Comparison of ENCODE assay signal across 8 mouse cellular contexts in the genomic region with DNA sequence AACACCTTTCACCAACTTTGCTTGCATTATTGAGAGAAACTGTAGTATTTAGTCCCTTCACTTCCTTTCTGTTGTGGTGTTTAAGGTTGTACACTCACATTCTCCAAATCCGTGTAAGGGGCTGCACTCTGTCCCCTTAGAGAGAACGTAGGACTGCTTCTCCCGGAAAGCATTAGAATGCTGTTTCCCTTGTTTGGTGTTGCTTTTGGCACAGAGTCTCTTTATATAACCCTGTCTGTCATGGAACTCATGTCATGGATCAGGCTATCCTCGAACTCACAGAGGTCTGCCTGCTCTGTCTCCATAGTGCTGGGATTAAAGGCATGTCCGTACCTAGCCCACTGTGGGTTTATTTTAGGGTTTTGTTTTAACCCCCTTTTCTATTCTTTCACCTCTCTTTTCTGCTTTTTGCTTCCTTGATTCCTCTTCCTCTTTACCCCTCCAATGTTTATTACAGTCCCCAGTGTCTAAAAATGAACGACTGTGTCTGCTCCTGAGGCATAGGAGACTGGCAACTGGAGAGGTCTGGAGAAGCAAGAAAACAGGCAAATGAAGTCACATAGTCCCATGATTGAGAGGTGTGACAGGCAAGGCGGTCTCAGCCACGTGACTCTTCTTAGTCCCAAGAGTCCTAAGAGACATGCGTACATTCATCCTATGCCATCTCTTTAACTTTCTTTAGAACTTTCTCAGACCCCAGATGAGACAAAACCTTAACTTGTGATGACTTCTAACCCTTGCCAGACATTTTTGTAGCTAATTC.
A peak's percentile ranks its signal among the peaks of the same experiment; 100 is the strongest.
DNase-seq lines count a peak whose midpoint lies in the region; ATAC-seq and TF ChIP-seq lines count a peak whose summit lies in the region.

No protein-coding gene starts in this region.

- no peak for TF ChIP-seq CTCF in heart, adult 2 months (IDR thresholded peaks at IDR 0.05)
- TF ChIP-seq CTCF in testis, adult 2 months (IDR thresholded peaks at IDR 0.05; ENCODE audit: control insufficient read depth, insufficient read depth, insufficient replicate concordance, low read depth, low read length) = no peak

- H3K36me3 ChIP-seq in heart, adult 2 months (ENCODE audit: control insufficient read depth, insufficient read depth, low read length) = peaks cover 47% of the 10 kb centered on the region
- H3K36me3 ChIP-seq in testis, adult 2 months (ENCODE audit: control insufficient read depth, insufficient read depth, low read length) = no peaks in the 10 kb centered on the region
- H3K36me3 ChIP-seq in limb, embryonic 14.5 days (ENCODE audit: control insufficient read depth, insufficient read depth, low read length) = no peaks in the 10 kb centered on the region

- intact Hi-C loops in heart, adult 2 months (cut with DNase I) = loop anchor here (2.0 to 10.0 kb wide), 3 partner anchors 41 to 183 kb away; no protein-coding TSS in a partner anchor
- intact Hi-C loops in heart, postnatal 14 days (cut with DNase I) = loop anchor here (2.0 to 5.0 kb wide), 4 partner anchors 46 to 96 kb away; no protein-coding TSS in a partner anchor
- intact Hi-C loops in left cerebral cortex, postnatal 36 days (cut with DNase I) = no loop called here

- no peaks in the 10 kb centered on the region for H3K27me3 ChIP-seq in heart, adult 2 months (ENCODE audit: control insufficient read depth, insufficient read depth, low read length)
- no peaks in the 10 kb centered on the region for H3K27me3 ChIP-seq in testis, adult 2 months (ENCODE audit: control insufficient read depth, insufficient read depth, low read length)
- H3K27me3 ChIP-seq in limb, embryonic 14.5 days (ENCODE audit: control insufficient read depth, insufficient read depth, low read length) = no peaks in the 10 kb centered on the region

- H3K9ac ChIP-seq in heart, adult 2 months (ENCODE audit: low read depth, low read length) = peak overlapping the region; percentile 38
- no peak overlapping the region for H3K9ac ChIP-seq in limb, embryonic 14.5 days (ENCODE audit: low read depth, low read length, severe bottlenecking)

- ATAC-seq in limb, embryonic 14.5 days (ENCODE audit: low FRiP score, low read depth) = peak; percentile 21; the same call in 1 of the 2 replicates

- H3K4me1 ChIP-seq in heart, adult 2 months (ENCODE audit: control insufficient read depth, insufficient read depth, low read length) = peaks cover 33% of the 10 kb centered on the region
- no peaks in the 10 kb centered on the region for H3K4me1 ChIP-seq in testis, adult 2 months (ENCODE audit: control insufficient read depth, insufficient read depth, low read length)
- peaks cover 36% of the 10 kb centered on the region for H3K4me1 ChIP-seq in limb, embryonic 14.5 days (ENCODE audit: control insufficient read depth, insufficient read depth, low read length)

- 0 out of 2 replicates have a peak, but pooled peaks have one; percentile 14 for TF ChIP-seq EP300 in heart, adult 2 months (IDR thresholded peaks at IDR 0.05; ENCODE audit: insufficient read depth, low read depth, low read length)

- WGBS in heart, adult 2 months = 28% methylated on average over 9 of the region's 9 CpGs
- 43% methylated on average over 9 of the region's 9 CpGs for WGBS in limb, embryonic 14.5 days

- peak overlapping the region; percentile 49; the same call in 1 of the 2 replicates for H3K4me2 ChIP-seq in limb, embryonic 14.5 days (replicated peaks; ENCODE audit: low read depth, low read length, severe bottlenecking)

- H3K27ac ChIP-seq in heart, adult 2 months = peak overlapping the region; percentile 74
- H3K27ac ChIP-seq in testis, adult 2 months (ENCODE audit: control insufficient read depth, insufficient read depth, low read depth, low read length) = peak overlapping the region; percentile 55; the same call in 1 of the 2 replicates
- peak overlapping the region; percentile 45 for H3K27ac ChIP-seq in limb, embryonic 14.5 days (replicated peaks; ENCODE audit: low read depth, low read length)

- no peak for DNase-seq in heart, adult 2 months
- no peak for DNase-seq in heart, postnatal 14 days
- no peak for DNase-seq in testis, postnatal 10 days (ENCODE audit: low spot score)
- DNase-seq in limb, embryonic 14.5 days (ENCODE audit: low spot score) = no peak
- no peak for DNase-seq in ovary, postnatal 10 days (ENCODE audit: low spot score)
- DNase-seq in left cerebral cortex, postnatal 36 days (ENCODE audit: low spot score in 2 of 2) = no peak
- no peak for DNase-seq in layer of hippocampus, adult 18-20 months (ENCODE audit: low spot score in 2 of 2)

- H3K9me3 ChIP-seq in limb, embryonic 14.5 days (ENCODE audit: control insufficient read depth, low read length) = no peaks in the 10 kb centered on the region

- H3K4me3 ChIP-seq in heart, adult 2 months = no peak overlapping the region
- H3K4me3 ChIP-seq in testis, adult 2 months (ENCODE audit: control insufficient read depth, low read depth, low read length) = no peak overlapping the region
- no peak overlapping the region for H3K4me3 ChIP-seq in limb, embryonic 14.5 days (replicated peaks; ENCODE audit: low read length)

- TF ChIP-seq POLR2A in heart, adult 2 months (IDR thresholded peaks at IDR 0.05; ENCODE audit: insufficient read depth, low read depth, low read length) = no peak
- TF ChIP-seq POLR2A in testis, adult 2 months (IDR thresholded peaks at IDR 0.05; ENCODE audit: control insufficient read depth, low read depth, low read length) = no peak
- TF ChIP-seq POLR2A in limb, embryonic 14.5 days (IDR thresholded peaks at IDR 0.05; ENCODE audit: borderline replicate concordance, extremely low read depth, insufficient read depth, insufficient read length) = no peak

- peaks cover 4% of the 10 kb centered on the region for H3K79me2 ChIP-seq in heart, adult 2 months (replicated peaks; ENCODE audit: control insufficient read depth, insufficient read depth, low read length)
